ENCODE assay signal across 17 mouse cellular contexts in genomic region chr11:118316231-118316806, GRCm38 (mm10). TPM values are rescaled to one million over a fixed set of nuclear protein-coding genes. Genes with fewer than 3 reads are reported as not detected.
DNase-seq lines count a peak whose midpoint lies in the region; ATAC-seq and TF ChIP-seq lines count a peak whose summit lies in the region.
"Had no signal": no experiment of that assay in that cellular context is flagged by ENCODE, and none has a peak within 500 bp of the region (broad histone marks: within the 10 kb centered on the region; RNA-seq: fewer than 3 reads in every experiment).

No protein-coding gene starts in this region.

- TF ChIP-seq POLR2A in MEL (IDR thresholded peaks at IDR 0.05; ENCODE audit: control insufficient read depth in 1 of 2, insufficient read depth in 1 of 2, low read depth in 1 of 2, low read length in 2 of 2, poor library complexity in 1 of 2): no peak

- no peaks in the 10 kb centered on the region for H3K9me3 ChIP-seq in heart, embryonic 10.5 days
- no peaks in the 10 kb centered on the region for H3K9me3 ChIP-seq in heart, embryonic 15.5 days (replicated peaks)
- no peaks in the 10 kb centered on the region for H3K9me3 ChIP-seq in MEL (replicated peaks; ENCODE audit: insufficient read depth, low read length)
- H3K9me3 ChIP-seq in liver, embryonic 14.5 days (ENCODE audit: control insufficient read depth, low read length): no peaks in the 10 kb centered on the region
- H3K9me3 ChIP-seq: embryonic facial prominence, embryonic 15.5 days; forebrain, embryonic 10.5 days; hindbrain, embryonic 12.5 days had no signal

- no peak overlapping the region for H3K4me3 ChIP-seq in heart, embryonic 10.5 days
- no peak overlapping the region for H3K4me3 ChIP-seq in heart, embryonic 15.5 days
- no peak overlapping the region for H3K4me3 ChIP-seq in MEL (ENCODE audit: control insufficient read depth in 1 of 2, insufficient read depth in 1 of 2, low read depth in 2 of 2, low read length in 2 of 2)
- H3K4me3 ChIP-seq in liver, embryonic 14.5 days (ENCODE audit: insufficient read depth in 1 of 2, low read depth in 2 of 2, low read length in 2 of 2): no peak overlapping the region
- H3K4me3 ChIP-seq: embryonic facial prominence, embryonic 15.5 days; erythroblast, embryonic 14.5 days; forebrain, embryonic 10.5 days; hindbrain, embryonic 12.5 days had no signal

- DNase-seq in heart, embryonic 10.5 days (ENCODE audit: low spot score): no peak
- no peak for DNase-seq in heart, postnatal 4 days
- no peak for DNase-seq in heart, adult 8-10 months (ENCODE audit: low spot score)
- DNase-seq in MEL (ENCODE audit: low read depth, low spot score): peak; percentile 30
- DNase-seq in liver, embryonic 14.5 days (ENCODE audit: low read depth in 3 of 3, low spot score in 3 of 3): no peak
- DNase-seq in adrenal gland, postnatal 14 days: no peak

- TF ChIP-seq EP300 in MEL (IDR thresholded peaks at IDR 0.05; ENCODE audit: low read depth in 1 of 2, low read length in 2 of 2): 0 out of 4 replicates have a peak, but pooled peaks of 1 of the 2 experiments have one; percentile 2
- TF ChIP-seq EP300 in liver, embryonic 14.5 days (IDR thresholded peaks at IDR 0.05; ENCODE audit: low read depth): no peak

- TF ChIP-seq RAD21 in MEL (IDR thresholded peaks at IDR 0.05; ENCODE audit: low read depth, low read length): no peak

- H3K4me1 ChIP-seq in heart, embryonic 10.5 days: peaks cover 24% of the 10 kb centered on the region
- peaks cover 16% of the 10 kb centered on the region for H3K4me1 ChIP-seq in heart, embryonic 15.5 days (replicated peaks)
- H3K4me1 ChIP-seq in MEL (ENCODE audit: control insufficient read depth in 1 of 2, insufficient read depth in 2 of 2, low read length in 2 of 2): peaks cover 0 to 7% of the 10 kb centered on the region in 2 experiments; a peak in 1 of 4 replicates
- H3K4me1 ChIP-seq in liver, embryonic 14.5 days (replicated peaks; ENCODE audit: control insufficient read depth in 2 of 2, insufficient read depth in 2 of 2, low read length in 1 of 2): peaks cover 0 to 4% of the 10 kb centered on the region in 2 experiments; a peak in 2 of 4 replicates
- H3K4me1 ChIP-seq: embryonic facial prominence, embryonic 15.5 days had no signal

- H3K27me3 ChIP-seq in heart, embryonic 10.5 days (ENCODE audit: insufficient read depth, poor library complexity, severe bottlenecking): no peaks in the 10 kb centered on the region
- H3K27me3 ChIP-seq in heart, embryonic 15.5 days: no peaks in the 10 kb centered on the region
- peaks cover 2% of the 10 kb centered on the region in 2 experiments for H3K27me3 ChIP-seq in MEL (ENCODE audit: control insufficient read depth in 1 of 2, insufficient read depth in 2 of 2, low read length in 2 of 2)
- no peaks in the 10 kb centered on the region for H3K27me3 ChIP-seq in liver, embryonic 14.5 days (ENCODE audit: control insufficient read depth, insufficient read depth, low read length)
- H3K27me3 ChIP-seq: embryonic facial prominence, embryonic 15.5 days; hindbrain, embryonic 12.5 days had no signal

- 45% methylated on average over 8 of the region's 8 CpGs for WGBS in heart, embryonic 10.5 days
- WGBS in heart, embryonic 15.5 days: 38% methylated on average over 8 of the region's 8 CpGs
- 25% methylated on average over 8 of the region's 8 CpGs for WGBS in liver, embryonic 14.5 days (ENCODE audit: insufficient replicate concordance)

- no peak for ATAC-seq in heart, embryonic 15.5 days (replicated peaks; ENCODE audit: insufficient number of reproducible peaks, insufficient read depth, low FRiP score, low read depth)
- ATAC-seq in liver, embryonic 14.5 days (ENCODE audit: insufficient read depth): peak; percentile 72; the same call in 1 of the 2 replicates
- ATAC-seq: forebrain, embryonic 14.5 days; inflammation-experienced regulatory T-cells, adult 6 months; intestine, postnatal 0 days had no signal

- H3K9ac ChIP-seq in heart, embryonic 15.5 days: no peak overlapping the region
- no peak overlapping the region for H3K9ac ChIP-seq in MEL (ENCODE audit: control insufficient read depth, low read depth, low read length, poor library complexity, severe bottlenecking)
- H3K9ac ChIP-seq in liver, embryonic 14.5 days (replicated peaks): no peak overlapping the region
- H3K9ac ChIP-seq: embryonic facial prominence, embryonic 15.5 days; hindbrain, embryonic 12.5 days had no signal

- no peak overlapping the region for H3K4me2 ChIP-seq in heart, embryonic 15.5 days
- no peak overlapping the region for H3K4me2 ChIP-seq in liver, embryonic 14.5 days (ENCODE audit: low read depth)
- H3K4me2 ChIP-seq: embryonic facial prominence, embryonic 15.5 days; hindbrain, embryonic 12.5 days had no signal

- peaks cover 44% of the 10 kb centered on the region for H3K36me3 ChIP-seq in heart, embryonic 10.5 days
- peaks cover 46% of the 10 kb centered on the region; the same call in 1 of the 2 replicates for H3K36me3 ChIP-seq in heart, embryonic 15.5 days
- H3K36me3 ChIP-seq in MEL (ENCODE audit: control insufficient read depth in 1 of 2, insufficient read depth in 2 of 2, low read length in 2 of 2): no peaks in the 10 kb centered on the region; a peak in 1 of 4 replicates
- no peaks in the 10 kb centered on the region for H3K36me3 ChIP-seq in liver, embryonic 14.5 days (replicated peaks; ENCODE audit: control insufficient read depth, insufficient read depth, low read depth)

- H3K27ac ChIP-seq in heart, embryonic 10.5 days: peak overlapping the region; percentile 30; the same call in 1 of the 2 replicates
- H3K27ac ChIP-seq in heart, embryonic 15.5 days: peak overlapping the region; percentile 1; the same call in 1 of the 2 replicates
- H3K27ac ChIP-seq in MEL (ENCODE audit: control insufficient read depth, low read depth, low read length): no peak overlapping the region
- no peak overlapping the region for H3K27ac ChIP-seq in liver, embryonic 14.5 days
- H3K27ac ChIP-seq: embryonic facial prominence, embryonic 15.5 days; forebrain, embryonic 10.5 days; hindbrain, embryonic 12.5 days had no signal

- no peak for TF ChIP-seq CTCF in MEL (IDR thresholded peaks at IDR 0.05 in 2 of 3, conservative IDR thresholded peaks at IDR 0.05 in 1 of 3; ENCODE audit: control insufficient read depth in 1 of 3, insufficient read depth in 1 of 3, low read depth in 2 of 3, low read length in 3 of 3, poor library complexity in 1 of 3, severe bottlenecking in 1 of 3)
- no peak for TF ChIP-seq CTCF in liver, embryonic 14.5 days (IDR thresholded peaks at IDR 0.05; ENCODE audit: low read depth)

- H3K79me2 ChIP-seq in MEL (ENCODE audit: control insufficient read depth, insufficient read depth, low read length, poor library complexity): no peaks in the 10 kb centered on the region

TF ChIP-seq in MEL, 35 proteins besides CTCF, POLR2A, EP300 and RAD21 (continues in another document):
- TF ChIP-seq ZKSCAN1 (IDR thresholded peaks at IDR 0.05; ENCODE audit: low read depth, low read length) (no peak), TAL1 (IDR thresholded peaks at IDR 0.05; ENCODE audit: low read length) (no peak), SIN3A (IDR thresholded peaks at IDR 0.05; ENCODE audit: low read length) (no peak), POLR2AphosphoS2 (IDR thresholded peaks at IDR 0.05; ENCODE audit: low read length) (no peak), TCF12 (IDR thresholded peaks at IDR 0.05; ENCODE audit: low read depth, low read length) (no peak), MAFK (IDR thresholded peaks at IDR 0.05; ENCODE audit: borderline replicate concordance, low read depth, low read length) (no peak), ZMIZ1 (IDR thresholded peaks at IDR 0.05; ENCODE audit: low read depth, low read length) (no peak), ZNF384 (IDR thresholded peaks at IDR 0.05; ENCODE audit: low read depth, low read length) (no peak), JUND (IDR thresholded peaks at IDR 0.05; ENCODE audit: low read depth, low read length) (no peak), ETS1 (IDR thresholded peaks at IDR 0.05; ENCODE audit: low read depth, low read length) (no peak), GABPA (IDR thresholded peaks at IDR 0.05; ENCODE audit: low read depth, low read length) (no peak)

RNA-seq across cellular contexts. Expression of gene Cep295nl, which starts 26.0 kb away (rescaled TPM):
- polyA plus RNA-seq in heart, embryonic 10.5 days (2016; fragmentation: Nextera tagmentation; extraction: Ambion mirVana): 0.20 and 0.38 TPM in 2 replicates
- total RNA-seq in heart, postnatal 4 days (2021): 1 to 10 TPM; 1.9 to 2.5 TPM
- 0.20 and 0.33 TPM in 2 replicates for polyA plus RNA-seq in heart, embryonic 15.5 days (2015; fragmentation: Nextera tagmentation; extraction: Ambion mirVana)
- total RNA-seq in heart, adult 8-10 months (2022): 1 to 10 TPM in 1 of 4 experiments, under 1 TPM in 3; 0.82 to 1.0 (median 0.88) TPM
- not detected in 2 replicates for total RNA-seq in MEL (2012; rRNA removed)
- polyA plus RNA-seq in MEL (2012; ENCODE audit: insufficient read depth in 1 of 2, insufficient read length in 2 of 2, low read depth in 1 of 2, low replicate concordance in 2 of 2, missing spikeins in 1 of 2): not detected
- 0.04 TPM in 2 replicates for polyA plus RNA-seq in liver, embryonic 14.5 days (2012; rRNA removed)
- not detected in 2 replicates for polyA plus RNA-seq in liver, embryonic 14.5 days (2014; fragmentation: Nextera tagmentation; extraction: Ambion mirVana)
- total RNA-seq in adrenal gland, postnatal 14 days (2021): 0.67 and 1.7 TPM in 2 replicates
- total RNA-seq: CH12.LX; common myeloid progenitor, adult 5-6 weeks had no signal
- polyA plus RNA-seq: adrenal gland, adult 2 months; erythroblast, embryonic 14.5 days had no signal

RNA-seq across cellular contexts. Expression of gene Usp36, which starts 26.3 kb away (rescaled TPM):
- polyA plus RNA-seq in heart, embryonic 10.5 days (2016; fragmentation: Nextera tagmentation; extraction: Ambion mirVana): 19.5 and 22.4 TPM in 2 replicates
- total RNA-seq in heart, postnatal 4 days (2021): 10 to 100 TPM; 15.5 to 18.7 TPM
- 11.6 and 16.7 TPM in 2 replicates for polyA plus RNA-seq in heart, embryonic 15.5 days (2015; fragmentation: Nextera tagmentation; extraction: Ambion mirVana)
- total RNA-seq in heart, adult 8-10 months (2022): 10 to 100 TPM; 13.2 to 14.5 (median 13.9) TPM
- total RNA-seq in MEL (2012; rRNA removed): 21.3 and 24.8 TPM in 2 replicates
- 10 to 100 TPM; 50.7 to 89.6 TPM for polyA plus RNA-seq in MEL (2012; ENCODE audit: insufficient read depth in 1 of 2, insufficient read length in 2 of 2, low read depth in 1 of 2, low replicate concordance in 2 of 2, missing spikeins in 1 of 2)
- 5.1 and 5.3 TPM in 2 replicates for polyA plus RNA-seq in liver, embryonic 14.5 days (2012; rRNA removed)
- polyA plus RNA-seq in liver, embryonic 14.5 days (2014; fragmentation: Nextera tagmentation; extraction: Ambion mirVana): 4.1 and 4.6 TPM in 2 replicates
- total RNA-seq in adrenal gland, postnatal 14 days (2021): 23.0 and 24.2 TPM in 2 replicates

RNA-seq across cellular contexts. Expression of gene Timp2, which starts 39.2 kb away (rescaled TPM):
- 37.4 and 39.2 TPM in 2 replicates for polyA plus RNA-seq in heart, embryonic 10.5 days (2016; fragmentation: Nextera tagmentation; extraction: Ambion mirVana)
- total RNA-seq in heart, postnatal 4 days (2021): 100 to 1,000 TPM; 206 to 223 TPM
- polyA plus RNA-seq in heart, embryonic 15.5 days (2015; fragmentation: Nextera tagmentation; extraction: Ambion mirVana): 67.1 and 85.2 TPM in 2 replicates
- total RNA-seq in heart, adult 8-10 months (2022): 10 to 100 TPM; 73.9 to 99.6 (median 87.5) TPM
- not detected in 2 replicates for total RNA-seq in MEL (2012; rRNA removed)
- not detected for polyA plus RNA-seq in MEL (2012; ENCODE audit: insufficient read depth in 1 of 2, insufficient read length in 2 of 2, low read depth in 1 of 2, low replicate concordance in 2 of 2, missing spikeins in 1 of 2)
- polyA plus RNA-seq in liver, embryonic 14.5 days (2012; rRNA removed): 1.9 and 3.2 TPM in 2 replicates
- 4.6 and 5.7 TPM in 2 replicates for polyA plus RNA-seq in liver, embryonic 14.5 days (2014; fragmentation: Nextera tagmentation; extraction: Ambion mirVana)
- total RNA-seq in adrenal gland, postnatal 14 days (2021): 78.9 and 94.3 TPM in 2 replicates

Comparison
In these comparisons a context has a peak if more than half of its experiments do, and no peak if none do; other contexts are left out.
1. H3K27ac ChIP-seq: peak in heart, embryonic 10.5 days (single experiment) and heart, embryonic 15.5 days (single experiment); none in MEL (single experiment) and liver, embryonic 14.5 days (single experiment).
2. RNA of gene Timp2, which starts 39.2 kb away (total RNA-seq): 206 to 223 TPM in heart, postnatal 4 days, 73.9 to 99.6 TPM in heart, adult 8-10 months and 78.9 to 94.3 TPM in adrenal gland, postnatal 14 days; not detected in MEL; every median in the first group is over 10 times any median in the second.